Mouse (Mus musculus) limb, embryonic 14.5 days (tissue): Measurements from ENCODE around the gene Ifit1. TPM values are rescaled to one million over a fixed set of nuclear protein-coding genes. Genes with fewer than 3 reads are reported as not detected.

Experiments used
- ATAC-seq: fragments of 200-750 bp; cut with Nextera tagmentation; 2 replicates; pipeline ENCODE4 v1.8.0; 2017; ENCODE audit warnings: low read depth, moderate number of reproducible peaks, moderate TSS enrichment; ENCODE audit not compliant: low FRiP score
- DNase-seq: peaks from one replicate; pipeline ENCODE4 v3.0.0-alpha.2; 2015; ENCODE audit warnings: low spot score
- H3K27ac ChIP-seq: fragments of 300-500 bp; sonication (generic); replicated peaks from 2 replicates; pipeline ENCODE4 v1.5.1; 2014; ENCODE audit warnings: low read depth, mild to moderate bottlenecking, low read length, moderate library complexity, mixed read lengths
- H3K27me3 ChIP-seq: fragments of 300-500 bp; sonication (generic); 2 replicates; pipeline ENCODE4 v1.6.1; 2014; ENCODE audit warnings: low read length, mixed read lengths; ENCODE audit not compliant: control insufficient read depth, insufficient read depth
- H3K36me3 ChIP-seq: fragments of 300-500 bp; sonication (generic); 2 replicates; pipeline ENCODE4 v1.6.1; 2014; ENCODE audit warnings: mild to moderate bottlenecking, low read length, moderate library complexity, mixed read lengths; ENCODE audit not compliant: control insufficient read depth, insufficient read depth
- H3K4me1 ChIP-seq: fragments of 300-500 bp; sonication (generic); 2 replicates; pipeline ENCODE4 v1.6.1; 2014; ENCODE audit warnings: antibody characterized with exemption, low read length, mixed read lengths; ENCODE audit not compliant: control insufficient read depth, insufficient read depth
- H3K4me2 ChIP-seq: fragments of 300-500 bp; sonication (generic); replicated peaks from 2 replicates; pipeline ENCODE4 v1.6.1; 2014; ENCODE audit warnings: low read depth, mild to moderate bottlenecking, low read length, moderate library complexity; ENCODE audit not compliant: severe bottlenecking
- H3K4me3 ChIP-seq: fragments of 300-500 bp; sonication (generic); replicated peaks from 2 replicates; pipeline ENCODE4 v1.5.1; 2014; ENCODE audit warnings: low read length
- H3K9ac ChIP-seq: fragments of 300-500 bp; sonication (generic); 2 replicates; pipeline ENCODE4 v1.6.1; 2014; ENCODE audit warnings: mild to moderate bottlenecking, low read depth, low read length, moderate library complexity; ENCODE audit not compliant: severe bottlenecking
- H3K9me3 ChIP-seq: fragments of 300-500 bp; sonication (generic); 2 replicates; pipeline ENCODE4 v1.6.1; 2016; ENCODE audit warnings: low read length; ENCODE audit not compliant: control insufficient read depth
- POLR2A ChIP-seq: fragments of 200-500 bp; IDR thresholded peaks from 2 replicates; pipeline ENCODE4 v1.8.0; 2012; ENCODE audit warnings: inconsistent platforms, mild to moderate bottlenecking, moderate library complexity, borderline replicate concordance; ENCODE audit not compliant: insufficient read depth, insufficient read length; ENCODE audit errors: extremely low read depth
- WGBS: fragments of 180-500 bp; shearing (Covaris S2); extraction: QIAGEN DNeasy Blood & Tissue Kit; methylation state at CpG from one replicate; pipeline ENCODE4 v1.1.7; 2014; 5-methylcytosine and 5-hydroxymethylcytosine counted together
- polyA plus RNA-seq, 2 experiments: library from polyadenylated mRNA; depleted of rRNA in 1 of 2; stranded (reverse) in 1 of 2; unstranded in 1 of 2; fragments of >200 nt; fragmentation: Nextera tagmentation in 1 of 2; extraction: Ambion mirVana in 1 of 2; gene quantifications; 2 replicates each; pipeline versions ENCODE4 v1.2.1 to v1.2.3; 2012 to 2014

Gene Ifit1
- polyA plus RNA-seq, 2 experiments = 0.49 to 0.98 TPM

DNA sequence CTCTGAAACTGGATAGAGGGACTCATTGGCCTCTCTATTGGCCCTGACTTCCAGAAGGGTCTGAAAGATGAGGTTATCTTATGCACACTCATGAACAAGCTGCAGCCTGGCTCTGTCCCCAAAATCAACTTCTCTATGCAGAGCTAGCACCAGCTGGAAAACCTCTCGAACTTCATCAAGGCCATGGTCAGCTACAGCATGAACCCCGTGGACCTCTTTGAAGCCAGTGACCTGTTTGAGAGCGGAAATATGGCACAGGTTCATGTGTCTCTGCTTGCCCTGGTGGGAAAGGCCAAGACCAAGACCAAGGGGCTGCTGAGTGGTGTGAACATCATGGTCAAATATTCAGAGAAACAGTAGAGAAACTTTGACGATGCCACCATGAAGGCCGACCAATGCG is 16.9 kb upstream of the Ifit1 start:
- Histone ChIP-seq H3K36me3 (no peaks in the 10 kb centered on the region), H3K4me2 (no peak overlapping the region), H3K9ac (no peak overlapping the region), H3K27ac (no peak overlapping the region), H3K4me1 (no peaks in the 10 kb centered on the region), H3K9me3 (no peaks in the 10 kb centered on the region), H3K4me3 (no peak overlapping the region), H3K27me3 (no peaks in the 10 kb centered on the region)
- no peak for DNase-seq
- ATAC-seq = no peak
- no peak for TF ChIP-seq POLR2A
- 94% methylated on average over 6 of the region's 6 CpGs for WGBS

GRCm38 (mm10) chr19:34624663-34625062 is 16.0 kb upstream of the Ifit1 start:
- no peak overlapping the region for H3K27ac ChIP-seq
- TF ChIP-seq POLR2A = no peak
- 79% methylated on average over 4 of the region's 4 CpGs for WGBS

GRCm38 (mm10) chr19:34627496-34627895 is 13.2 kb upstream of the Ifit1 start:
- Histone ChIP-seq H3K9ac (no peak overlapping the region), H3K4me3 (no peak overlapping the region), H3K27me3 (no peaks in the 10 kb centered on the region), H3K27ac (no peak overlapping the region), H3K4me2 (no peak overlapping the region), H3K36me3 (no peaks in the 10 kb centered on the region), H3K4me1 (no peaks in the 10 kb centered on the region), H3K9me3 (no peaks in the 10 kb centered on the region)
- ATAC-seq (no peak), DNase-seq (no peak)
- no peak for TF ChIP-seq POLR2A
- 49% methylated on average over 2 of the region's 2 CpGs for WGBS

More at GRCm38 (mm10) chr19:34624663-34625062, 16.0 kb upstream of the Ifit1 start:
- H3K9ac ChIP-seq = no peak overlapping the region
- no peaks in the 10 kb centered on the region for H3K36me3 ChIP-seq
- H3K9me3 ChIP-seq = no peaks in the 10 kb centered on the region
- no peak overlapping the region for H3K4me2 ChIP-seq
- no peaks in the 10 kb centered on the region for H3K4me1 ChIP-seq
- H3K4me3 ChIP-seq = no peak overlapping the region
- H3K27me3 ChIP-seq = no peaks in the 10 kb centered on the region
- ATAC-seq = no peak
- DNase-seq = no peak

GRCm38 (mm10) chr19:34631487-34631886 is 9.2 kb upstream of the Ifit1 start:
- no peak overlapping the region for H3K27ac ChIP-seq
- H3K27me3 ChIP-seq = no peaks in the 10 kb centered on the region
- no peaks in the 10 kb centered on the region for H3K4me1 ChIP-seq
- no peak for TF ChIP-seq POLR2A
- H3K36me3 ChIP-seq = no peaks in the 10 kb centered on the region
- no peak for DNase-seq
- no peak overlapping the region for H3K4me2 ChIP-seq
- no peak overlapping the region for H3K4me3 ChIP-seq
- H3K9me3 ChIP-seq = no peaks in the 10 kb centered on the region
- H3K9ac ChIP-seq = no peak overlapping the region
- no peak for ATAC-seq

DNA sequence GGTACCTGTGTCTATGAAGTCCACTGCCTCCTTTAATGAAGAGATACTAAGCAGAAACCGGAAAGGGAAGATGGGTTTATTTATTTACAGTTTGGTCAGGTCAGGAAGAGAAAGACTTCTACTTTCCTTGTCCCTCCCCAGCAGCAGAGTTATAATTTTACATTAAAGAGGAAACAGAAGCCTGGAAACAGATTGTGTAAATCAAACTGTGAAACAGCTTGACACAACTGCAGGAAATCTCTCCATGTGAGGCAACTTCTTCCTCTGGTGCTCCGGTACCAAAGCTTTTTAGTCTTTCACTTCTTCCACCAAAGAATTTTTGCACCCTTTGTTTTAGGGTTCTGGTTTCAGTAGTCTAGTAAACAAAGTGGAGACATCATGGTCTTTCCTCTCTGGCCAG is 7.2 kb upstream of the Ifit1 start:
- no peak for TF ChIP-seq POLR2A
- no peaks in the 10 kb centered on the region for H3K36me3 ChIP-seq
- no peaks in the 10 kb centered on the region for H3K27me3 ChIP-seq
- no peak overlapping the region for H3K9ac ChIP-seq
- H3K27ac ChIP-seq = no peak overlapping the region
- no peak overlapping the region for H3K4me2 ChIP-seq
- DNase-seq = no peak
- H3K4me1 ChIP-seq = no peaks in the 10 kb centered on the region
- ATAC-seq = no peak
- no peak overlapping the region for H3K4me3 ChIP-seq
- WGBS = 78% methylated on average over 2 of the region's 2 CpGs
- H3K9me3 ChIP-seq = no peaks in the 10 kb centered on the region
